Mouse (Mus musculus) embryo, embryonic 10.5 days (tissue): Measurements from ENCODE around the gene Tmem189.

ENCODE experiments used
- DNase-seq: peaks from one replicate; pipeline ENCODE4 v3.0.0-alpha.2; 2015; ENCODE audit warnings: low spot score

Tmem189 gene

DNA sequence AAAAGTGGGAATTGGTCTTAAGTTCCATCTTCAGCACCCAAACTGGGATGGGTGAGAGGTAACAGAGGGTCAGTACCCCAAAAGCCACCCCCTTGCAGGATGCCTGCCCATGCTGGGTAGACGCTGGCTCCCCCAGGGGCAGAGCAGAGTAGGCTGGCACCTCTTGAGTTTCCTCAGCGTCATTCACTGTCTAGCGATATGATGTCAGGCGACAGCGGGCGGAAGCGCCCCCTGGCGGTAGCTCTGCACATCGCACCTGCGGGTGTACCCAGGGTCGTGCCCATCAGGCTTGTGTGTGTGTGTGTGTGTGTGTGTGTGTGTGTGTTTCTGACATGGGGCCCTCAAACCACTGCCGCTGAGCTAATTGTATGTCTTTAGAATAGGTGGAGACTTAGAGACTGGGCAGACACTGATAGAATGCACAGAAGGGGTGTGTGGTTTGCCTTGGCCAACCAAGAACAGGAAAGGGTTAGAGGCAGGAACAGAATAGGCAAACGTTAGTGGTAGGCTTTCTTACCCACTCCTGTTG is 9.7 kb downstream of the Tmem189 start:
- DNase-seq: peak; percentile 82

GRCm38 (mm10) chr2:167678600-167678999 is 11.0 kb downstream of the Tmem189 start:
- DNase-seq: no peak

- peak; percentile 75 for DNase-seq
Measured at GRCm38 (mm10) chr2:167675120-167675909, 14.3 kb downstream of the Tmem189 start.

DNA sequence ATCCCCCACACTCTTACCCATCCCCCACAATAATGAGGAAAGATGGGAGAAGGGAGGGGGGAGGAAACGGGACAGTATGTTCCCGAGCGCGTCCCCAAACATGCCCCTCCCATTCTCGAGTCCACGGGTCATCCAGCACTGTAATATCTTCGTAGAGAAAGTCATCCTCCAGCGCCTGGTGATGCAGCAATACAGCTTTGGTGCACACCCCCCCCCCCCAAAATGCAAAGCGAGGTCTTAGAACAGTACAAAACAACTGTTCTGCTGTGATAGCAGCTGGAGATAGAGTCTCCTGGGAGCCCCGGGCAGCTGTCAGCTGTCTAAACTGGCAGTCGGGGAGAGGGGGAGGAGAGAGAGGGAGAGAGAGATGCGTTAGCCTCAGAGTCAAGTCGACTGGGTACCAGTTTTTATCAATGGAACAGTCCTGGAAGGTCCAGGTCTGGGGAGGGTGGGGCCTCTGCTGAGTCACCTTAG is 17.4 kb downstream of the Tmem189 start:
- peak; percentile 47 for DNase-seq

- no peak for DNase-seq
Measured at GRCm38 (mm10) chr2:167671101-167671633, 18.5 kb downstream of the Tmem189 start.

DNA sequence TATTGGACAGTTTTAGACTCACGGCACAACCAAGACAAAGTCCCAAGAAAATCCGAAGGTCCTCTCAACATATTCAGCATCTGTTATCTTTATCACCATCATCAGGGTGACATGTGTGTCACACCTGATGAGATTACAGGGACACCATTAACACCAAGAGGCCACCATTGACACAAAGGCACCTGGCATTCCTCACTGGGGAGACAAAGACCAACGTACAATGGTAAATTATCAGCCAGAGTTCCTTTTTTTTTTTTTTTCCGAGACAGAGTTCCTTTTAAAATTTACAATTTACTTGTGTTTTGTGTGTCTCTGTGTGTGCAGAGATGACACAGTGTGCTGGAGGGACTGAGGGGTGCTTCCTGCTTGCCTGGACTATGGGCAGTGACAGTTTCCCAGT is 20.2 kb downstream of the Tmem189 start:
- DNase-seq: no peak

GRCm38 (mm10) chr2:167668426-167668825 is 21.2 kb downstream of the Tmem189 start:
- DNase-seq: no peak

DNA sequence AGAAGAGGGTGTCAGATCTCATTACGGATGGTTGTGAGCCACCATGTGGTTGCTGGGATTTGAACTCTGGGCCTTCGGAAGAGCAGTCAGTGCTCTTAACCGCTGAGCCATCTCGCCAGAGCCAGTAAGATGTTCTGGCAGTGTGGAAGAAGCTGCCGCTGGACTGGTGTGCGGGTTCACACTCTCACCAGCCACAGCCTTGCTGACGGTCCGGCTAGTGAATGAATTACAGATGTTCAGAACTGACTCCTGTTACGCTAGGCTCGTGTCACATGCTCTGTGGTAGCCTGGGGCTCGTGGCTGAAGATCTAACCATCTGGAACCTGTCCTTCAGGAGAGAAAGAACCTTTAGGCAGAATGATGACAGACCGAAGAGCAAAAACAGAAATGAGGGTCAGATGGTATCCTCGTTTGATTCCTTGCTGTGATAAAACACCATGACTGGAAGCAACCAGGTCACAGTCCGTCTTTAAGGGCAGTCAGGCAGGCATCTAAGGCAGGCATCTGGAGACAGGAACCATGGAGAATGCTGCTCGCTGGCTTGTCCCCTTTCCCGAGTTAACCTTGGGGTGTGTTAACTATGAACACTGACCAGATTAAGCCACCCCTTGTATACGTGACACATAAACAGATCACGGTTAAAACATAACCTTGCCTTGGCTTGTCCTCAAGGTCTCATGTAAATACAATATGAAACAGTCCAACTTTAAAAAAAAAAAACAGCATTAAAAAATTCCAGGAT is 23.5 kb downstream of the Tmem189 start:
- DNase-seq: no peak

DNA sequence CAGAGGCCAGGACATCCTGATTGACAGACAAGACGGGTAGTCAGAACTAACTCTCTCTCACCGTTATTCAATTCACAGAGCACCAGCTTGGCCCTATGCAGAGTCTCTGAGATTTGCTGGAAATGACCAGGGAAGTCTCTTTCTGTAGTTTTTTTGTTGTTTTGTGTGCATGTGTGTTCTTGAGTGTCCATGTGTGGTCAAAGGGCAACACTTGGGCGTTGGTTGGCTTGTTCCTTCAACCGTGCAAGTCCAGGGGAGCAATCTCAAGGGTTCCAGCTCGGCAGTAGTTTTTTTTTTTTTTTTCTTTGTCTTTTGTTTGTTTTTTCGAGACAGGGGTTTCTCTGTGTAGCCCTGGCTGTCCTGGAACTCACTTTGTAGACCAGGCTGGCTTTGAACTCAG is 26.9 kb downstream of the Tmem189 start:
- DNase-seq: no peak

- peak; percentile 94 for DNase-seq
Measured at GRCm38 (mm10) chr2:167661270-167662203, 28.1 kb downstream of the Tmem189 start, which contains the start of gene Gm20431. Gene Gm20431, minus strand, starts transcription at chr2:167661496.

GRCm38 (mm10) chr2:167660611-167660971 is 29.0 kb downstream of the Tmem189 start:
- DNase-seq: peak; percentile 62

- DNase-seq: peak; percentile 16
Measured at GRCm38 (mm10) chr2:167659847-167660610, 29.6 kb downstream of the Tmem189 start.

GRCm38 (mm10) chr2:167659177-167659846 is 30.3 kb downstream of the Tmem189 start:
- DNase-seq: no peak

DNA sequence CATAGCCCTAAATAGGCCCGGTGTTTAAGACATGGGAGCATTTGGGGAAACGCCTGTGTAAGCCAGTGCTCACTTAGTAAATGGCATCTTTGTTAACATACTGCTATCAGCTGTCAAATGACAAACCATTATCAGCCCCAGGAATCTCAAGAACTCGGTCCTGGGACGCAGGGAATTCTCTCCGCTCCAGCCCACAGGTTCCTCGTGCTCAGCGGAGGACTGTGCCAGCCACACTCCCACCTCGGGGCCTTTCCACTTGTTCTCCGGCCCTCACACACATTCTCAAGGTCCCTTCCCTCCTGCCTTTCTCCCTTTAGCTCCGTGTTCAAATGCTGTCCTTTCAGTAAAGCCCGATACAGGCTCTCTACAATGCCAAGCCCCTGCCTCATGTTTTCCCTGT is 30.9 kb downstream of the Tmem189 start:
- DNase-seq: no peak

GRCm38 (mm10) chr2:167657973-167658372 is 31.6 kb downstream of the Tmem189 start:
- no peak for DNase-seq

DNA sequence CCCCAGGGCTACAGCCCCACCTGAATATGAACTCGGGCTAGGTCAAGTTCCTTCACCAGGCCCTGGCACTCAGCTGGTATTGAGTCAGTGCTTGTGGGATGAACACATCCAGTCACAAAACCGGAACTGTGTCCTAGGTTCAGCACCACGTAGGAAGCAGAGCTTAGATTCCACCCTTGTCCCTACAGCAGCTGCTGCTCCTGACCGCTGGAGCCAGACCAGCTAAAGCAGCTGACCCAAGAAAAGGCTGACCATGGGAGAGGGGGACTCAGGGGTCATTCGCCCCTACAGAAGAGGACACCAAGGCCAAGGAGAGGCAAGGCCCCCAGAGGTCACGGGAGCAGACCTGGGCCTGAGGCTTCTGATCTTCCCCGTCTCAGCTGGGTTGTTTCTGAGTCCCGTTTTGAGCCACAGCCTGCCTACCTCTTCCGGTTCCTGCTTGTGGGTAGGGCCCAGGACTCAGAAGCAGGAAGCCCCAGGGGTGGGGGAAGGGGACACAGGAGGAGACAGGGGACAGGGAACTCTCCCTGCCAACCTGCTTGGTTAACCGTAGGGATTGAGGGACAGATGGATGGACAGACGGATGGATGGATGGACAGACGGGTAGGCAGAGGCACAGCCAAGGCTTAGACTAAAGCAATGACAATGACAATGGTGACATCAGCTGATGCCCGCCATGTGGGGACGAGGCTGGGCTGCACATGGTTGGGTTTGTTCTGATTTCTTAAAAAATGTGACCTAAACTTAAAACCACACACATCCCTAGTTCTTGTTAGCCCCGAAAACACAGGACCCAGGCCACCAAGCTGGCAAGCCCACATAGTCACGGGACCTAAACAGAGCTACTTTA is 32.8 kb downstream of the Tmem189 start:
- no peak for DNase-seq

- DNase-seq: no peak
Measured at GRCm38 (mm10) chr2:167654911-167655600, 34.6 kb downstream of the Tmem189 start.

GRCm38 (mm10) chr2:167652694-167653093 is 36.9 kb downstream of the Tmem189 start:
- DNase-seq: no peak

- no peak for DNase-seq
Measured at GRCm38 (mm10) chr2:167651622-167652021, 38.0 kb downstream of the Tmem189 start.
